Mouse (Mus musculus) macrophage (primary cell): ENCODE measurements around the gene Heg1. TPM values are rescaled to one million over a fixed set of nuclear protein-coding genes. Genes with fewer than 3 reads are reported as not detected.

Experiments used
- H3K27ac ChIP-seq: fragments of 350-480 bp; formaldehyde crosslinking; 2 replicates; pipeline ENCODE4 v1.9.0; 2021
- H3K36me3 ChIP-seq: fragments of 350-480 bp; formaldehyde crosslinking; 2 replicates; pipeline ENCODE4 v1.9.0; 2021; ENCODE audit errors: inconsistent target
- H3K4me3 ChIP-seq: fragments of 350-480 bp; formaldehyde crosslinking; 2 replicates; pipeline ENCODE4 v1.9.0; 2021; ENCODE audit errors: inconsistent target
- H3K79me2 ChIP-seq: fragments of 350-480 bp; formaldehyde crosslinking; 2 replicates; pipeline ENCODE4 v1.9.0; 2021; ENCODE audit errors: inconsistent target
- WGBS: methylation state at CpG from one replicate; pipeline ENCODE4 v1.1.7; 2026; ENCODE audit warnings: inconsistent platforms; ENCODE audit not compliant: missing documents; 5-methylcytosine and 5-hydroxymethylcytosine counted together
- polyA plus RNA-seq: library from polyadenylated mRNA; stranded (reverse); fragments of 250-400 nt; gene quantifications from 3 replicates; pipeline ENCODE4 v1.2.4, GENCODE M21; 2018; ENCODE audit warnings: inconsistent platforms

Gene Heg1
- polyA plus RNA-seq, 1 experiment from 2014 or later, result 0.57 TPM

- Histone ChIP-seq H3K79me2 (no peaks in the 10 kb centered on the region), H3K36me3 (no peaks in the 10 kb centered on the region), H3K27ac (no peak overlapping the region), H3K4me3 (no peak overlapping the region)
- WGBS, result 92% methylated on average over 2 of the region's 2 CpGs
Observed at GRCm38 (mm10) chr16:33670933-33671332, 13.2 kb upstream of the Heg1 start.

- H3K4me3 ChIP-seq, result no peak overlapping the region
- WGBS, result 100% methylated on average over 1 of the region's 4 CpGs
- no peaks in the 10 kb centered on the region for H3K36me3 ChIP-seq
- H3K27ac ChIP-seq, result no peak overlapping the region
- H3K79me2 ChIP-seq, result no peaks in the 10 kb centered on the region
Observed at GRCm38 (mm10) chr16:33672188-33672587, 12.0 kb upstream of the Heg1 start.

- Histone ChIP-seq H3K79me2 (no peaks in the 10 kb centered on the region), H3K27ac (no peak overlapping the region), H3K36me3 (no peaks in the 10 kb centered on the region), H3K4me3 (no peak overlapping the region)
- WGBS, result 96% methylated on average over 4 of the region's 4 CpGs
Observed at GRCm38 (mm10) chr16:33672643-33673042, 11.5 kb upstream of the Heg1 start.

GRCm38 (mm10) chr16:33673530-33674109 lies 10.6 kb upstream of the Heg1 start:
- no peaks in the 10 kb centered on the region for H3K79me2 ChIP-seq
- H3K36me3 ChIP-seq, result no peaks in the 10 kb centered on the region
- no peak overlapping the region for H3K4me3 ChIP-seq
- 97% methylated on average over 14 of the region's 14 CpGs for WGBS
- H3K27ac ChIP-seq, result no peak overlapping the region

- Histone ChIP-seq H3K79me2 (no peaks in the 10 kb centered on the region), H3K36me3 (no peaks in the 10 kb centered on the region), H3K27ac (no peak overlapping the region), H3K4me3 (no peak overlapping the region)
- WGBS, result 83% methylated on average over 10 of the region's 10 CpGs
Observed at GRCm38 (mm10) chr16:33675151-33675847, 8.9 kb upstream of the Heg1 start.

- Histone ChIP-seq H3K27ac (no peak overlapping the region), H3K79me2 (no peaks in the 10 kb centered on the region), H3K4me3 (no peak overlapping the region), H3K36me3 (no peaks in the 10 kb centered on the region)
- 71% methylated on average over 3 of the region's 3 CpGs for WGBS
Observed at GRCm38 (mm10) chr16:33675848-33676184, 8.4 kb upstream of the Heg1 start.

GRCm38 (mm10) chr16:33676347-33677312 lies 7.5 kb upstream of the Heg1 start:
- WGBS, result 91% methylated on average over 7 of the region's 7 CpGs
- Histone ChIP-seq H3K36me3 (no peaks in the 10 kb centered on the region), H3K4me3 (no peak overlapping the region), H3K27ac (no peak overlapping the region), H3K79me2 (no peaks in the 10 kb centered on the region)

GRCm38 (mm10) chr16:33677313-33677690 lies 6.9 kb upstream of the Heg1 start:
- H3K79me2 ChIP-seq, result no peaks in the 10 kb centered on the region
- no peak overlapping the region for H3K27ac ChIP-seq
- no peak overlapping the region for H3K4me3 ChIP-seq
- no peaks in the 10 kb centered on the region for H3K36me3 ChIP-seq
- 91% methylated on average over 7 of the region's 7 CpGs for WGBS

- Histone ChIP-seq H3K4me3 (no peak overlapping the region), H3K27ac (no peak overlapping the region), H3K36me3 (no peaks in the 10 kb centered on the region), H3K79me2 (no peaks in the 10 kb centered on the region)
- 91% methylated on average over 5 of the region's 5 CpGs for WGBS
Observed at GRCm38 (mm10) chr16:33677901-33678300, 6.3 kb upstream of the Heg1 start.

GRCm38 (mm10) chr16:33680271-33680670 lies 3.9 kb upstream of the Heg1 start:
- H3K36me3 ChIP-seq, result no peaks in the 10 kb centered on the region
- H3K4me3 ChIP-seq, result no peak overlapping the region
- H3K79me2 ChIP-seq, result no peaks in the 10 kb centered on the region
- WGBS, result 92% methylated on average over 7 of the region's 7 CpGs
- H3K27ac ChIP-seq, result no peak overlapping the region

- no peak overlapping the region for H3K27ac ChIP-seq
- no peak overlapping the region for H3K4me3 ChIP-seq
- WGBS, result 61% methylated on average over 10 of the region's 10 CpGs
- H3K79me2 ChIP-seq, result no peaks in the 10 kb centered on the region
- H3K36me3 ChIP-seq, result no peaks in the 10 kb centered on the region
Observed at GRCm38 (mm10) chr16:33680816-33681215, 3.4 kb upstream of the Heg1 start.

GRCm38 (mm10) chr16:33681661-33682060 lies 2.5 kb upstream of the Heg1 start:
- no peaks in the 10 kb centered on the region for H3K79me2 ChIP-seq
- H3K4me3 ChIP-seq, result no peak overlapping the region
- no peaks in the 10 kb centered on the region for H3K36me3 ChIP-seq
- H3K27ac ChIP-seq, result no peak overlapping the region

GRCm38 (mm10) chr16:33682651-33683050 lies 1.5 kb upstream of the Heg1 start:
- no peak overlapping the region for H3K4me3 ChIP-seq
- H3K27ac ChIP-seq, result no peak overlapping the region
- H3K36me3 ChIP-seq, result no peaks in the 10 kb centered on the region
- H3K79me2 ChIP-seq, result no peaks in the 10 kb centered on the region
- WGBS, result 100% methylated on average over 3 of the region's 3 CpGs

- no peaks in the 10 kb centered on the region for H3K79me2 ChIP-seq
- WGBS, result 75% methylated on average over 13 of the region's 13 CpGs
- H3K4me3 ChIP-seq, result no peak overlapping the region
- no peaks in the 10 kb centered on the region for H3K36me3 ChIP-seq
- no peak overlapping the region for H3K27ac ChIP-seq
Observed at GRCm38 (mm10) chr16:33683206-33684161, 686 bp upstream of the Heg1 start.
